Mouse (Mus musculus): ENCODE results near the gene Rfx7. TPM values are rescaled to one million over a fixed set of nuclear protein-coding genes. Genes with fewer than 3 reads are reported as not detected.
"Not testable (repeated sequence)": the region's sequence is repeated elsewhere in the genome, so short reads cannot be mapped to it uniquely, and the experiment has no call there.

Gene Rfx7
- total RNA-seq, 2 experiments from 2014 or later, result 18.9 to 19.2 TPM

- intact Hi-C loops (cut with DNase I), result loop anchor here (2.0 to 10.0 kb wide), 2 partner anchors 22 to 208 kb away; no protein-coding TSS in a partner anchor
- TF ChIP-seq CTCF (IDR thresholded peaks at IDR 0.05), result no peak
- Histone ChIP-seq H3K27ac (peak overlapping the region; percentile 100), H3K4me3 (peak overlapping the region; percentile 95)
- peak; percentile 88 for DNase-seq
These were observed 130.9 kb downstream of the Rfx7 start for GRCm38 (mm10) chr9:72662691-72663533.

- intact Hi-C loops (cut with DNase I), result loop anchor here (2.0 to 10.0 kb wide), 2 partner anchors 23 to 209 kb away; no protein-coding TSS in a partner anchor
- Histone ChIP-seq H3K27ac (peak overlapping the region; percentile 100), H3K4me3 (peak overlapping the region; percentile 95)
- no peak for TF ChIP-seq CTCF (IDR thresholded peaks at IDR 0.05)
- no peak for DNase-seq
These were observed 131.5 kb downstream of the Rfx7 start for GRCm38 (mm10) chr9:72663534-72663918.

GRCm38 (mm10) chr9:72664409-72665351 lies 132.6 kb downstream of the Rfx7 start:
- intact Hi-C loops (cut with DNase I), result loop anchor here (10.0 kb wide), 1 partner anchor 210 kb away; no protein-coding TSS in a partner anchor

GRCm38 (mm10) chr9:72665517-72665916 lies 133.5 kb downstream of the Rfx7 start:
- no peak for DNase-seq
- TF ChIP-seq CTCF (IDR thresholded peaks at IDR 0.05), result no peak
- intact Hi-C loops (cut with DNase I), result loop anchor here (10.0 kb wide), 1 partner anchor 211 kb away; no protein-coding TSS in a partner anchor
- Histone ChIP-seq H3K4me3 (peak overlapping the region; percentile 95), H3K27ac (peak overlapping the region; percentile 100)

More at GRCm38 (mm10) chr9:72664409-72665351, 132.6 kb downstream of the Rfx7 start:
- Histone ChIP-seq H3K4me3 (peak overlapping the region; percentile 95), H3K27ac (peak overlapping the region; percentile 100)
- peak; percentile 37 for TF ChIP-seq CTCF (IDR thresholded peaks at IDR 0.05)
- DNase-seq, result no peak

- Histone ChIP-seq H3K27ac (peak overlapping the region; percentile 100; the same call in 1 of the 2 replicates), H3K4me3 (peak overlapping the region; percentile 95; the same call in 1 of the 2 replicates)
- intact Hi-C loops (cut with DNase I), result loop anchor here (10.0 kb wide), 1 partner anchor 212 kb away; no protein-coding TSS in a partner anchor
- not testable (repeated sequence) for DNase-seq
These were observed 134.4 kb downstream of the Rfx7 start for GRCm38 (mm10) chr9:72666352-72667021.

- no peak overlapping the region for H3K4me3 ChIP-seq
- DNase-seq, result no peak
- H3K27ac ChIP-seq, result peak overlapping the region; percentile 1; the same call in 1 of the 2 replicates
- no peak for TF ChIP-seq CTCF (IDR thresholded peaks at IDR 0.05)
- intact Hi-C loops (cut with DNase I), result loop anchor here (10.0 kb wide), 1 partner anchor 212 kb away; no protein-coding TSS in a partner anchor
These were observed 135.1 kb downstream of the Rfx7 start for GRCm38 (mm10) chr9:72667126-72667525.

GRCm38 (mm10) chr9:72669383-72669782 lies 137.3 kb downstream of the Rfx7 start:
- Histone ChIP-seq H3K27ac (peak overlapping the region; percentile 61; the same call in 1 of the 2 replicates), H3K4me3 (peak overlapping the region; percentile 21)
- DNase-seq, result peak; percentile 50
- peak; percentile 64 for TF ChIP-seq CTCF (IDR thresholded peaks at IDR 0.05)
- intact Hi-C loops (cut with DNase I), result loop anchor here (10.0 kb wide), 1 partner anchor 215 kb away; no protein-coding TSS in a partner anchor

GRCm38 (mm10) chr9:72672361-72672760 lies 140.3 kb downstream of the Rfx7 start:
- no peak overlapping the region for H3K4me3 ChIP-seq
- intact Hi-C loops (cut with DNase I), result loop anchor here (1.0 to 10.0 kb wide), 2 partner anchors 37 to 138 kb away; partner anchors contain the start of gene Rfx7
- TF ChIP-seq CTCF (IDR thresholded peaks at IDR 0.05), result peak; percentile 100; the same call in 1 of the 2 replicates
- H3K27ac ChIP-seq, result peak overlapping the region; percentile 59; the same call in 1 of the 2 replicates
- DNase-seq, result peak; percentile 85

Small RNAs within 50 kb of the gene (microRNA-seq; reads per million reads assigned to microRNA genes)
- not detected for gene Gm28010

Other genes with a start within 250 kb of the Rfx7 start
- under 1 TPM; 0.08 TPM for gene Mns1, start 94.2 kb upstream of the Rfx7 start, total RNA-seq (2021)
- 1 to 10 TPM; 1.8 TPM for gene Tex9, start 40.0 kb upstream of the Rfx7 start, total RNA-seq (2021)
- 100 to 1,000 TPM; 273 to 325 TPM for gene Nedd4, start 130.1 kb downstream of the Rfx7 start, total RNA-seq (2021)

All from gastrocnemius, adult 2 months (tissue).